Mouse (Mus musculus) right cerebral cortex, postnatal 10 days (tissue): ENCODE measurements around the gene Usp9x.

ENCODE experiments used
- DNase-seq, 2 experiments: peaks; one replicate each; pipeline ENCODE4 v3.0.0; 2021; ENCODE audit warnings: low spot score in 2 of 2

Gene Usp9x

DNA sequence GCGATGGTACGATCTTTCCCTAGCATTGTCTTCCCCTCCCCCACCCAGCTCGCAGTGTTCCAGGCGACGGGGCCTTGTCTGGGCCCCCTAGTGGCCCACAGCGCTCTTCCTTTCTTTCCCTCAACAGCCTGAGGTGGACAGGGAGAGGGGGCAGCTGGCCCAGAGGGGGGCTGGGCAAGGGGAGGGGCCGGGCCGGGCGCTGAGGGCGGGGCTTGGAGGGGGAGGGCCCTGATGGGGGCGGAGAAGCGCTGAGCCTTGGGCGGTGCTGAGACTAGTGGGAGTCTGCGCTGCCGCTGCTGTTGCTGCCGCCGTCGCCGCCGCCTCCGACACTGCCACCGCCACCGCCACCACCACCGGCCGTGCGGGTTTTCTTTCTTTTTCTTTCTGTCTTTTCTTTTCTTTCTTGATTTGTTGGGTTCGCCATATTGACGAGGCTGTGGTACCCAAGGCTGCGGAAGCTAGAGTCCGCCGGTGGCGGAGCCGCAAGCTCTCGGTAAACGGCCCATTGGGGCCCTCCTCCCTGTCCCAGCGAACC is at the start of gene Usp9x:
Gene Usp9x (plus strand): TSS at position 258 of the 535 bp plus-strand sequence.
- no peak for DNase-seq

DNA sequence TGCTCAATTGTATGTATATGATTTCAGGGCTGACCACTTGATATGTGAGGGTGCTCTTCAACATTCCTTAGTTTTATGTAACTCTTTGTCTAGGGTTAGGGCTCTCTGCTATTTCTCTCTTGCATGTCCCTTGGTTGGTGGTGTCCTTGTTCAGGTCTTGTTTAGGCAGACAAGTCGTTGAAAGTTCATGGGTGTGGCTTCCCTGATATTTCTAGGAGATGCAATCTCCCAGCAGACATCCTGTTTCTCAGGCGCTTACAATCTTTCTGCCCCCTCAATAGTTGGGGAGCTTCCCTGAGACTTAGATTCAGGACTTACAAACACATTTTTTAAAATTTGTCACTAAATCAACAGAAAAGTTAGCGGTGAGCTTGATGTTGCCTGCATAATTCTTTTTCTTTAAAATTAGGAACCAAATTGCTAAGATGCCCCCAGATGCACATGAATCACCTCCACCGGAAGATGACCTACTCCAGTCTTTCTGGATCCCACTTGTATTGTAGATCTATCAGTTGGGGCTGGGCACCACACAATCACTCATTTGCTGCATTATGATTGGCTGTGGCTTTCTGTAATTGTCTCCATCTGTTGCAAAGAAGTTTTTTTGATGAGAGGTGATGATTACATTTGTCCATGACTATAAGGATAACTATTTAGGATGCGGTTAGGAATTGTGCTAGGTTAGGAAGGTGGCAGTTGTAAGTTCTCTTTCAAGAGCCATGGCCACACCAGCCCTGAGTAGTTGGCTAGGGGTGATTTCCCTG is 48.6 kb upstream of the Usp9x start:
- no peak for DNase-seq

DNA sequence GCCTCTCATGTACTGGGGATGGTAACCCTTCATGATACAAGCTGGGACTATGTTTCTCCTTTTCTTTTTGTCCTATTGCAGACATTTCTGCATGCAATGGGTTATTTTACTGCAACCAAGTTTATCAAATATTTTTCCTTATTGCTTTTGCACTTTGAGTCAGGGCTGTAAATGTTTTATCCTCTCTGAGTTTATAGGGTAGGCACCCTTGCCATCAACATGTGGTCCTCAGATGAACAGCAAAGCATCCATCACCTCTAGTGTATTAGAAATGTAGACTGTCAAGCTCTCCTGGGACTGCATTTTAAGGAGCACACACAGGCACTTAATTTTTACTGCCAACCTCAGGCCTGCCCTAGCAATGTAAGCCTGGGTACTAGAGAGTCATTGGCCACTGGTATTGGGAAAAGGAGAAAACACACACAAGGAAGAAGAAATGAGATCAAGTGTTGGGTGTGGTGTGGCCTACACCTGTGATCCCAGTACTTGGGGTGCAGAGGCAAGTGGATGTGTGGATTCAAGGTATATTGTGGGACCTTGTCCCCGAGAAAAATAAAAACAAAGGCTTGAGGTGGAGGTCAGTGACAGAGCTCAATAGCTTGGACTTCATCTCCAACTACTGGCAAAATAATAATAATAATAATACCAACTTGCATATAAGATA is 46.6 kb upstream of the Usp9x start:
- DNase-seq, result no peak

DNA sequence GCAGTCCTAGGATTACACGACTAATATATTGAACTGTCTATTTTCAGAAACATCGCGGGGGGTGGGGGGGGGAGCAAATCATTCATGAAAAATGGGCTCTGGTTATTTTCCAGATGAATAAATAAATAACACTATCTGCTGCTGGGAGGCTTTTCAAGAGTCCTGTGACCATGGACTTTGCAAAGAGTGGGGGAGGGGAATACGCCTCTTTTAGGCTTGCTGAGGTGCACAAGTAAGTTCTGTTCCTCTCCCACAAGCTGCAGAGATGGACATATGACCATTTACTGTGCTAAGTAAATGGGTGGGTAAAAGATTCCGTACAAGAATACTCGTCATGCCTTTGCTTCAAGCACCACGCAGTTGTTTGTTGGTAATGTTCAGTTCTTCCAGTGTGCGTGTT is 46.0 kb upstream of the Usp9x start:
- DNase-seq, result no peak

DNA sequence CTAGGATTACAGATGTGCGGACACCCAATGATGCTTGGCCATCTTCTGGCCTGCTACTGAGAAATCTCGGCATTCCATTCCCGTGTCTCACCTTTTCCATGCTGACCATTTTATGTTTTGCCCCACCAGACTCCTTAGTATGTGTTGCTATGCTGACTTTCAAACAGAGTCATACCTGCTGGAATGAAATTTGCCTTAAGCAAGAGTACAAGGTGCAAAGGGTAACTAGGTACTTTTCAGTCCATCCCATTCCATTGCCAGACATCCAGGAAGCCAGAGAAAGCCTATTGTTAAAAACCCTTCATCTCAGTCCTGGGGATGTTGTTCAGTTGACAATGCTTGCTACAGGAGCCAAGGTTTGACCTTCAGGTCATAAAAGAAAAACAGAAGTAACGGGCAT is 43.1 kb upstream of the Usp9x start:
- DNase-seq, result no peak

DNA sequence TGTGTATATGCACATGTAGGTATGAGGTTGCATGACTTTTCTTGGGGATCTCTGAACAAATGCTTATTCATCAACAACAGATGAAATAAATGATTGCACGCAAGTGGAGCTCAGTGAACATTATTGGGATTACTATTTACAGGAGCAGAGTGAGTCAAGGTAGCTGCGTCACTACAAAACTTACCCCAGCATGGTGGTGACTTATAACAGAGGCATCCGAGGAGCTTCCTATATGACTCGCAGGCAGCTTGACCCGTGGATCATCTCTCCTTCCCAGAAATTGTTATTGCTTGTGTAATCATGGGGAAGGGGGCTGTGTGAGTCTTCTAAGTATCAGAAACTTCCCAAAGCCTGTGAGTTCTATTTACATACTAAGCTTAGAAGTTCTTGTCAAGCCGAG is 41.3 kb upstream of the Usp9x start:
- no peak for DNase-seq

DNA sequence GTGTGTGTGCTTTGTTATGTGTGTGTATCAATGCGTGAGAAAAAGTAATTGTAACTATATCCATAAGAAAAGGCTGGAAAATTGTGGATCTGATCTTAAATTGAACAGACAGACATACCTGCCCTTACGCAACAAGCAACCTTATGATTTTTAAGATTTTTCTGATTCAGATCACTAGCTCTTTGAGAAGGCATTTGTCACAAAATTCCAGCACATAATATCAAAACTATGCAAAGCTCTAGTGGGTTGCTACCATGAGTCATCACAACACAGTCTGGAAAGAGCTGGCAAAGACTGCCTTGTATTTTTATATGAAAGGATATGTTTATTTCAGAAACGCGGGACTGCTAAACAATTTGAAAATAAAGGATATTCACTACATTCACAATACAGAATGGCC is 34.2 kb upstream of the Usp9x start:
- DNase-seq, result no peak

DNA sequence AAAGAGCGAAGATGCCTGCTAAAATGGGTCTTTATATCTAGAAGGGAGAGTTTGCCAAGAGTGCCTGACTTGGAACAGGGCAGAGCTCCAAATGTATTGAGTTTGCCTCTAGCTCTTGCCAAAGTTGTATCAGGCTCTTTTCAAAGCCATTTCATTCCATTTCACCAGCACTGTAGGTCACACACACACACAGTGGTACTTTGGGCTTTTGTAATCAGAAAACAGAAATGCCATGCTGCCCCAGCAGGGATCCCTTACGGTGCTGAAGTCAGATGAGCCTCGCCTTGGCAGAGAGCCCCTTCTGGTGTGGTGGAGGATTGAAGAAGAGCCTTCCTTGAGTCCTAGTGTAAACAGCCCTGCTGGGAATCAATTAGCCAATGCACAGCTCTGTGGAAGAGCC is 32.1 kb upstream of the Usp9x start:
- peak; percentile 45 to 54 for DNase-seq

DNA sequence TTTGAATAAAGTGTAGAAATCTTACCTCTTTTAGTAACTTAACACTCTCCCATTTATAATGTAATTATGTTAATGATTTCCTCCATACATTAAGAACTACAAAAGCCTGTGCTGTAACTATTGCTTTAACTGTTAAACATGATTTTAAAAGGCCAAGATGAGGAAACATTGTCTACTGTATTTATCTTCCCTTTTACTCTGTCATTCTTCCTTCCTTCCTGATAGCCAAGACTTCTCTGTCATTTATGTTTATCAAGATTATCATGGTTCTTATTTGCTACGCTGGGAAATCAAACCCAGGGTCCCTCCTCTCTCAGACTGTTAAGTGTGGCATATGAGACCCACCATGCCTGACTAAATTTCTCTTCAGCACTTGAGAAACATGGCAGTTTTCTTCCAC is 30.9 kb upstream of the Usp9x start:
- no peak for DNase-seq

DNA sequence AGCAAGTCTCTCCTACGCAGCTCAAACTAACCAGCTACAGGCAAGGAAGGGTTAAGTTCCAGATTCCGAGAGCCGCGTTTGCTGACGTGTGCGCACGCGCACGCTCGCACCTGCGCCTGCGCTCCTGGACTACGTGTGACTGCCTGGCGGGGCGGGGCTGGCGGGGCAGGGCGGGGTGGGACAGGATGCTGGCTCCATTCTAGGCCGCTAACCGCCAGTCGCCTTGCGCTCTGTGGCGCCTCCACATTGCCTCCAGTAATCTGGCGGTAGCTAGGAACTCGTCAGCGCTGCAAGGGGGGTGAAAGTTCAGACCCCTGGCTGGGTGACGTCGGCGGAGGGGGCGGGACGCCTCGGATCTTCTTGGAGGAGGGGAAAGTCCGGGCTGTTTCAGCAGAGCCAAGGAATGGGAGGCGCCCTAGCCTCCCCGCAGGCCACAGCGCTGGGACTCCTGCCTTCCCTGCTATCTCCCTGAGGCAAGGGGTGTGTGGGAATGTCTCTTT is 29.6 kb upstream of the Usp9x start:
- peak; percentile 91 to 93 for DNase-seq

DNA sequence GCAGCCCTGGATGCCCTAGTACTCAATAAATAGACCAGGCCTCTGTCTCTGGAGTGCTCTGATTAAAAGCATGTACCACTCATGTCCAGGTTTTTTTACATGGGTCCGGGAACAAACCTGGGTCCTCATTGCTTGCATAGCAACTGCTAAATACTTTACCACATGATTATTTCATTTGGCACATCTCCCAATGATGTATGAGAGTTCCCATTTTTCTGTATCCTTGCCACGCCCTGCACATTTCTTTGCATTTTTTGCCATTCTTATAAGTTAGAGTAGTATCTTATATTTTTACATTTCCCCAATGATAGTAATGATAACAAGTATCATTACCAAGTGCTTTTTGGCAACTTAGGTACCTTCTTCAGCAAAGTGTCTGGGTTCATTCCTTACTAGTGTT is 27.5 kb upstream of the Usp9x start:
- no peak for DNase-seq

DNA sequence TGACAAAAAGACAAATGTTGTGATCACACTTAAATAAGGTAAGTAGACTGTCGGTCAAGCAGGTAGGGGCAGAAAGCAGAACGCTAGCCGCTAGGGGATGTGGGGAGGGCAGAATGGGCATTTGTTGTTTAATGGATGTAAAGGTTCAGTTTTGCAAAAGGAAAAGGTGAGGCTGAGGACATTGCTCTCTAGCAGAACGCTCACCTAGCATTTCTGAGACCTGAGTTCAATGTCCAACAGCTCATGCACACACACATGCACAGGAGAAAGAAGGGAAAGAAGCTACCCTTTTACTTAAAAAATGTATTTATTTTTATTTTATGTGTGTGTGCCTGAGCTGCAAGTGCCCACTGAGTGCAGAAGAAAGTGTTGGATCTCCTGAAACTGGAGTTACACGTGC is 26.6 kb upstream of the Usp9x start:
- DNase-seq, result no peak

DNA sequence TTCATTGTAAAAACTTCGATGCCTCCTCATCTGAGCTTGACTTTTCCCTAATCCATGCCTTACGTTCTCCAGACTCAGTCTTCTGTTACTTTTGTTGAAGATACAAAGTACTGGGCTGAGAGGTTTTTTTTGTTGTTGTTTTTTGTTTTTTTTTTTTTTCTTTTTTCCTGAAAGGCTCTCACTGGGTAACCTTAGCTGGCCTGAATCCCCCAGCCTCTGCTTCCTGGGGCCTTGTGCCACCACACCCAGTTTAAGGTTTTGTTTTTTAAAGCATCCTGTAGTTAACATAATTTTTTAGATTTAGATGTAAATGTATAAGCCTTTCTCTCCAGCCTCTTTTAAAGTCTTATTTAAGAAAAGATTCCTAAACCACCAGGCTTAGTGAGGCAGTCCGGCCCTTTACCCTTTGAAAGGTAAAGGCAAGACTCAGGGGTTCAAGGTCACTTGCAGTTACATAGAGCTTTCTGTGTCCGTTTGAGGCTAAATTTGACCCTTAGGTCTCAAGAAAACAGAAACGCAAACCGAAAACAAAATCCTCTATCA is 24.3 kb upstream of the Usp9x start:
- DNase-seq, result no peak

DNA sequence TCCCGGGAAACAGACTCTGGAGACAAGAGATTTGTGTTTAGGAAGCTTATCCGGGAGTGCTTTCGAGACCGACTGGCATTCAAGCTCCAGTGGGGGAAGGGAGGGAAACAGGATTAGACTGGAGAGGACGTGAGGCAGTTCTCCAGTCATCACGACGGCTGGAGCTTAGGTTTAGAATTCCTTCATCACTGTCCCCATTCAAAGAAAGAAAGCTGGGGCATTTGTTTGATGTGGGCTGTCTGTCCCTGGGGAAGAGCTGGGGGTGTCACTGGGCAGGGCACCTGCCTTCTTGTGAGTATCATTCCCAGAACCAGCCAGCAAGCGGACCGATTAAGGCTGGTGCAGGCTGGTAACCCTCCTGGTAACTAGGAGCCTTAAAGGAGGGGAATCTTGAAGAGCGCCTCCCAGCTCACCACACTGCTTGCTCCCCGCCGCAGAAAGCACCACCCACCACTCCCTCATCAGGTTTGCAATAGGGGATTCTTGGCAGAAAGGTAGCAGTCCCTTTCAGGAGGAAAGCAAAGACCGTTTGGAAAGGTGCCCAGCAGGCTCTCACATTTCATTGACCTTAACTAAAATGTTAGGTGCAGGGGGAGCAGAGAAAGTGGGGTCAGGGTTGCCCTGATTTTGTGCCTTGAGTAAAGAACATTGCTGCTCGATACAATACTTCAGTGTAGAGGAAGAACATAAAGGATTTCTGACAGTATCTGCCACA is 23.5 kb upstream of the Usp9x start:
- peak; percentile 53 to 72 for DNase-seq

DNA sequence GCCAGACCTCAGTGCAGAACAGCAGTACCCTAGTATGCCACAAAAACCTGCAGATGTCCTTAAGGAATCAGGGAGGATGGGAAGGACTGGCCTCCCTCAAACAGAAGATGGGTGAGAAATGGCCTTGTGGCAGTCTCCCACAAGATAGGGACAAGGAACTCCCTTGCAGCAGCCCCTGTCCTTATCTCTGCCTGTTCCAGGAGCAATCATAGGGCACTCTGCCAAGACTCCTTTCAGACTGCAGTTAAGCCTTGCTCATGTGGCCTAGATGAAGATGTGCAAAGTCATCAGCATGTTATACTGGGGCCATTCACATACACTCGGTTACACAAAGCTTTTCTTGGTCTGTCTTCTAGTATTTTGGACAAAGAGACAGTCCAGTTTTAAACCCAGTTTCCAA is 16.7 kb upstream of the Usp9x start:
- DNase-seq, result no peak

DNA sequence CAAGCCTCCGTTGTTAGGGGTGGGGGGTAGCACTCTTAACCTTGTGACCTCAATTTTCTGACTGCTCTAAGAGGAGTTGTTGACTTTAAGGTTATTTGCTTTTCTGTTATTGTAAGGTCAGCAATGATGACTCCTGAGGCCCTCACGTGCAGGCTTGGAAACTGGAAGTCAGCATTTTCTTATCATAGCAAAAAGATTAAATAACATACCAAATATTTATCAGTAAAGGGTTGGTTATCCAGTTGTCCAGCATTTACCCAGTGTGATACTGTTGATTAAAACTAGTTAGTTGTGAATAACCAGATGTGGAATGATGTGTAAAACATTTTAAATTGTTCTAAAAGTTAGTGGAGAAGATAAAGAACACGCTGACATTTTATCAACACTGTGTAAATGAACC is 9.3 kb upstream of the Usp9x start:
- DNase-seq, result no peak

DNA sequence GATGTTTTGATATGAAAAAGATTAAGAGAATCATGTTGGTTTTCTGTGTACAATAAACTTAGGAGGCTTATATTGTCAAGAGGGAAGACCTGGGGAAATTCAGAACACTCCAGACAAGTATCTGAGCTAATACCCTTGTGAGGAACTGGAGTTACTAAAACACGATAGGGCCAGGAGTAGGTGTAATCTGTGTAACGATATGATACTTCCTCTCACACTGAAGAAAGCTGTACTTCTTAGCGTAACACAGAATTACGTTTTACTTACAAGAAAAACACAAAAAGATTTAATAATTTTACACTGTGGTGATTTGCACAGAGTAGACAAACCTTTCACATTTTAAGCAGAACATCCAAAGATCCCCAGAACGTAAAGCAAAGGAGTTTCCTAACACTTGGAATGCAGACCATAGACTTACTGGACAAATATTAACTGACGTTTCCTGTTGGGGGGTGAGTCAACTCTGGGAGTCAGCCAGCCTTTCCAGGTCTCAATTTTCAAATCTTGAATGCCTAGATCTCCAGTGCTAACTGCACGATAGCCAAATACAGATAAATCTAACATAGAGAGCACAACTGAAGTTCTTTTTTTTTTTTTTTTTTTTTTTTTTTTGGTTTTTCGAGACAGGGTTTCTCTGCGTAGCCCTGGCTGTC is 6.9 kb upstream of the Usp9x start:
- no peak for DNase-seq

DNA sequence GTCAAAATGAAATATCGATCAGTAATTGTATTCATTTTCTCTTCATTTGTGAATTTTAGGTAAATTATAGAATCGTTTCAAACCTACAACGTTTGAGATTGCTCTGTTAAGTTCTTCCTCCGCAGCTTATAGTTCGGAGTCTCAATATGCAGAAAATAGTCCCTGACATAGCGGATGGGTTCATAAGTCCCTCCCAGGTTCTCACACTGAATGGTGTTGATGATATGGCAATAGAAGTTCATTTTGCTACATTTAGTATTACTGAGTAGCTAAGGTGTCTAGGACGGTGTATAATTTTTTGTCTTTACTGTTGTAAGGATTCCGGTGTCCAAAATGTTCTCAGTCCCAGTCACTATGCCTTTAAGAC is 1.1 kb upstream of the Usp9x start:
- peak in 1 of 2 experiments; percentile 27 for DNase-seq

DNA sequence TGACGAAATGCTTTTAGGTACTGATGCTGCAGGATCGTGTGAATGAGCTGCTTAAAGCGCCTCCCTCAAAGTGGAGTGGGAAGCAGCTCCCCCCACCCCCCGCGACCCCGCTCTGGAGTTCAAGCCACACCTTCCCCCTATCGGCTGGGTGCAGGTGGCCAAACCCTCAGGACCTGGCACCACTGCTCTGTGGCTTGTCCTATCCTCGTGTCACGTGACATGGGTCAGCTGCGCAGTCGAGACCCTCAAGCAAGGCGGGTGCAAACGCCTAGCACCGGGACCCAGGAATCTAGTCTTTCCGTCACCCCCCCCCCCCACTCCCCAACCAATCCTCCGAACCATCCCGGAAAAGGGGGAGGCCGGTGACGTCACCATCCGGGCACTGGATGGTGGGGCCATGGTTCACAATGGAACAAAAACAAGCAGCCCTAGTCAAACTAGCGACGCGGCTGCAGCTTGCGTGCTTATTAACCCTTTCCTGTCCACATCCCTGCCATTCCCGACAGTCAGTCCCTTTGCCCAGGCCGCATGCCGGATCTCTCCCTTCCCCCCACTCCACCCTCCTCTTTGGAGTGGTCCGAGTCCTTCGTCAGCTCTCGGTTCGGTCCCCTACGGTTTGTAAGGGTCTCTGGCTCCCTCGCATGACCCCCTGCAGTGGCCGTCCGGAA is 591 bp upstream of the Usp9x start:
- DNase-seq, result peak; percentile 97

DNA sequence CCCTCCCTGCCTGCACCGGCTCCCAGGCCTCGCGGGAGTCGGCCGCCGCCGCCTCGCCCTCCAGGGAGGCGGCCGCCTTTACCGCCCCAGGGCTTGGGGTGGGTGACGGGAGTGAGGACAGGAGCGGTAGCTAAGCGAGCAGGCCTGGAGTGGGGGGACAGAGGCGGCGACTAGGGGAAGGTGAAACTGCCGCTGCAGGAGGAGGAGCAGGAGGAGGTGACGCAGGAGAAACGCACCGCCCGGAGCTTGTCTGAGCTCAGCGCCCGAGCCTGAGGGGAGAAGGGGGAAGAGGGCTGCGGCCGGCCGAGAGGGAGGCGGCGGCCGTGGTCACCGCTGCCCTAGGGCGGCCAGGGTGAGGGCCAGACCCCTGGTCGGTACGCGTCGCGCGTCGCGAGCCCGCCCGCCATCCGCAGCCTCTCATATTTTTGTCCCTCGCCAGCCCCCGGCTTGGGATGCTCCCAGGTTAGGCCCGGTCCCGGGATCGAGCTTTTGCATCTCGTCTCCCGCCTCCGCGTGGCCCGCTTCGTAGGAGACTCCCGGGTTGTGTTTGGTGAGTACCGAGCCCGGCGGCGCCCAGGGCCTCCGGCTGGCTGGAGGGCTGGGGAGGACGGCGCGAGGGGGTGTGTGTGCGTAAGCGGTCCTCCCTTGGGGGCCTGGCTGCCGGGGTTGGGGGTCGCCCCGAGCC is 620 bp downstream of the Usp9x start:
- peak; percentile 66 to 75 for DNase-seq
